Mouse (Mus musculus): ENCODE data around the gene Mgst3. TPM values are rescaled to one million over a fixed set of nuclear protein-coding genes. Genes with fewer than 3 reads are reported as not detected.

Mgst3 gene
- polyA plus RNA-seq, 2 experiments, result 45.7 to 59.6 TPM

- Histone ChIP-seq H3K9me3 (ENCODE audit: control insufficient read depth, low read length) (no peaks in the 10 kb centered on the region), H3K4me1 (ENCODE audit: control insufficient read depth, insufficient read depth, low read length) (no peaks in the 10 kb centered on the region), H3K36me3 (ENCODE audit: control insufficient read depth, insufficient read depth, low read length) (peaks cover 46% of the 10 kb centered on the region), H3K4me3 (replicated peaks; ENCODE audit: low read length) (no peak overlapping the region), H3K27ac (replicated peaks; ENCODE audit: low read depth, low read length) (no peak overlapping the region), H3K9ac (ENCODE audit: low read depth, low read length, severe bottlenecking) (no peak overlapping the region), H3K27me3 (ENCODE audit: control insufficient read depth, insufficient read depth, low read length) (no peaks in the 10 kb centered on the region), H3K4me2 (replicated peaks; ENCODE audit: low read depth, low read length, severe bottlenecking) (no peak overlapping the region)
- no peak for TF ChIP-seq POLR2A (IDR thresholded peaks at IDR 0.05; ENCODE audit: borderline replicate concordance, extremely low read depth, insufficient read depth, insufficient read length)
- WGBS, result 69% methylated on average over 4 of the region's 4 CpGs
- no peak for ATAC-seq (ENCODE audit: low FRiP score, low read depth)
- DNase-seq (ENCODE audit: low spot score), result no peak
Observed at GRCm38 (mm10) chr1:167362819-167363218, 30.8 kb downstream of the Mgst3 start.

- WGBS, result 76% methylated on average over 4 of the region's 4 CpGs
- H3K27ac ChIP-seq (replicated peaks; ENCODE audit: low read depth, low read length), result no peak overlapping the region
- no peaks in the 10 kb centered on the region for H3K27me3 ChIP-seq (ENCODE audit: control insufficient read depth, insufficient read depth, low read length)
- H3K4me3 ChIP-seq (replicated peaks; ENCODE audit: low read length), result no peak overlapping the region
- H3K9me3 ChIP-seq (ENCODE audit: control insufficient read depth, low read length), result no peaks in the 10 kb centered on the region
- ATAC-seq (ENCODE audit: low FRiP score, low read depth) (no peak), DNase-seq (ENCODE audit: low spot score) (no peak)
- H3K4me1 ChIP-seq (ENCODE audit: control insufficient read depth, insufficient read depth, low read length), result no peaks in the 10 kb centered on the region
- no peak overlapping the region for H3K9ac ChIP-seq (ENCODE audit: low read depth, low read length, severe bottlenecking)
- TF ChIP-seq POLR2A (IDR thresholded peaks at IDR 0.05; ENCODE audit: borderline replicate concordance, extremely low read depth, insufficient read depth, insufficient read length), result no peak
- H3K4me2 ChIP-seq (replicated peaks; ENCODE audit: low read depth, low read length, severe bottlenecking), result no peak overlapping the region
- peaks cover 36% of the 10 kb centered on the region for H3K36me3 ChIP-seq (ENCODE audit: control insufficient read depth, insufficient read depth, low read length)
Observed at GRCm38 (mm10) chr1:167360268-167360667, 33.4 kb downstream of the Mgst3 start.

DNA sequence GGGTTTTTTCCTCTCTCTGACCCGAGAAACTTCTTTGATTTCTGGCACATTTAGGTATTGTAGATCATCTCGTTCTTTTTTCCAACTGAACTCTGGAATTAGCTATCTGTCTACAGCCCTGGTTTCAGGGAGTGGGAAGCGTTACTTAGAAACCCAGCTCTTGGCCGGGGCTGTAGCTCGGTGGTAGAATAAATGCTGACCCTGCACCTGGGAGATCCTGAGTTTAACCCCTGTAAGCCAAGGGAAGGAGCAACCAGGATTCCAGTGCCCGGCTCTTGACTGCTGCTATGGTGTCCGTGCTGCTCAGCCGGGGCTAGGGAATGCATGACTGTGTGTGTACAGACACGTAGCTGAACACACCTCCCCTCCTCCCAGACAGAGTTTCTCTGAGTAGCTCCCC, 34.9 kb downstream of the Mgst3 start:
- TF ChIP-seq POLR2A (IDR thresholded peaks at IDR 0.05; ENCODE audit: borderline replicate concordance, extremely low read depth, insufficient read depth, insufficient read length), result no peak
- H3K4me3 ChIP-seq (replicated peaks; ENCODE audit: low read length), result no peak overlapping the region
- H3K4me1 ChIP-seq (ENCODE audit: control insufficient read depth, insufficient read depth, low read length), result no peaks in the 10 kb centered on the region
- no peak for ATAC-seq (ENCODE audit: low FRiP score, low read depth)
- H3K36me3 ChIP-seq (ENCODE audit: control insufficient read depth, insufficient read depth, low read length), result peaks cover 30% of the 10 kb centered on the region
- H3K27me3 ChIP-seq (ENCODE audit: control insufficient read depth, insufficient read depth, low read length), result no peaks in the 10 kb centered on the region
- no peak for DNase-seq (ENCODE audit: low spot score)
- no peak overlapping the region for H3K9ac ChIP-seq (ENCODE audit: low read depth, low read length, severe bottlenecking)
- H3K9me3 ChIP-seq (ENCODE audit: control insufficient read depth, low read length), result no peaks in the 10 kb centered on the region
- WGBS, result 83% methylated on average over 9 of the region's 9 CpGs
- H3K4me2 ChIP-seq (replicated peaks; ENCODE audit: low read depth, low read length, severe bottlenecking), result no peak overlapping the region
- H3K27ac ChIP-seq (replicated peaks; ENCODE audit: low read depth, low read length), result no peak overlapping the region

GRCm38 (mm10) chr1:167357387-167357786, 36.3 kb downstream of the Mgst3 start:
- H3K9ac ChIP-seq (ENCODE audit: low read depth, low read length, severe bottlenecking), result no peak overlapping the region
- WGBS, result 95% methylated on average over 9 of the region's 9 CpGs
- TF ChIP-seq POLR2A (IDR thresholded peaks at IDR 0.05; ENCODE audit: borderline replicate concordance, extremely low read depth, insufficient read depth, insufficient read length), result no peak
- ATAC-seq (ENCODE audit: low FRiP score, low read depth), result no peak
- H3K4me3 ChIP-seq (replicated peaks; ENCODE audit: low read length), result no peak overlapping the region
- peaks cover 30% of the 10 kb centered on the region for H3K36me3 ChIP-seq (ENCODE audit: control insufficient read depth, insufficient read depth, low read length)
- no peak for DNase-seq (ENCODE audit: low spot score)
- H3K27me3 ChIP-seq (ENCODE audit: control insufficient read depth, insufficient read depth, low read length), result no peaks in the 10 kb centered on the region
- no peaks in the 10 kb centered on the region for H3K4me1 ChIP-seq (ENCODE audit: control insufficient read depth, insufficient read depth, low read length)
- no peak overlapping the region for H3K27ac ChIP-seq (replicated peaks; ENCODE audit: low read depth, low read length)
- H3K9me3 ChIP-seq (ENCODE audit: control insufficient read depth, low read length), result no peaks in the 10 kb centered on the region
- no peak overlapping the region for H3K4me2 ChIP-seq (replicated peaks; ENCODE audit: low read depth, low read length, severe bottlenecking)

- Histone ChIP-seq H3K4me3 (replicated peaks; ENCODE audit: low read length) (no peak overlapping the region), H3K4me2 (replicated peaks; ENCODE audit: low read depth, low read length, severe bottlenecking) (no peak overlapping the region), H3K4me1 (ENCODE audit: control insufficient read depth, insufficient read depth, low read length) (no peaks in the 10 kb centered on the region), H3K27ac (replicated peaks; ENCODE audit: low read depth, low read length) (no peak overlapping the region), H3K9me3 (ENCODE audit: control insufficient read depth, low read length) (no peaks in the 10 kb centered on the region), H3K36me3 (ENCODE audit: control insufficient read depth, insufficient read depth, low read length) (peaks cover 20% of the 10 kb centered on the region), H3K9ac (ENCODE audit: low read depth, low read length, severe bottlenecking) (no peak overlapping the region), H3K27me3 (ENCODE audit: control insufficient read depth, insufficient read depth, low read length) (no peaks in the 10 kb centered on the region)
- 87% methylated on average over 14 of the region's 14 CpGs for WGBS
- TF ChIP-seq POLR2A (IDR thresholded peaks at IDR 0.05; ENCODE audit: borderline replicate concordance, extremely low read depth, insufficient read depth, insufficient read length), result no peak
- ATAC-seq (ENCODE audit: low FRiP score, low read depth) (no peak), DNase-seq (ENCODE audit: low spot score) (no peak)
Observed at GRCm38 (mm10) chr1:167352403-167352802, 41.2 kb downstream of the Mgst3 start.

Data from limb, embryonic 14.5 days (tissue).